Mouse (Mus musculus): Measurements from ENCODE around the gene Amh.

GRCm38 (mm10) chr10:80835617-80836016, 30.6 kb downstream of the Amh start:
- TF ChIP-seq POLR2A (IDR thresholded peaks at IDR 0.05; ENCODE audit: insufficient read depth, low read depth, low read length) (no peak), CTCF (IDR thresholded peaks at IDR 0.05; ENCODE audit: insufficient read depth, low read depth, low read length) (no peak)

Data from olfactory bulb, adult 2 months (tissue).